Mouse (Mus musculus) lung, adult 2 months (tissue): ENCODE data around the gene BC029722.

Source experiments
- CTCF ChIP-seq: fragments of 200-500 bp; IDR thresholded peaks from 2 replicates; pipeline ENCODE4 v1.5.1; 2011; ENCODE audit warnings: mild to moderate bottlenecking, low read length, control low read depth; ENCODE audit not compliant: insufficient read depth
- POLR2A ChIP-seq: fragments of 200-500 bp; IDR thresholded peaks from 2 replicates; pipeline ENCODE4 v1.6.1; 2011; ENCODE audit warnings: low read depth, mild to moderate bottlenecking, control low read depth, low read length, borderline replicate concordance; ENCODE audit errors: extremely low read depth

DNA sequence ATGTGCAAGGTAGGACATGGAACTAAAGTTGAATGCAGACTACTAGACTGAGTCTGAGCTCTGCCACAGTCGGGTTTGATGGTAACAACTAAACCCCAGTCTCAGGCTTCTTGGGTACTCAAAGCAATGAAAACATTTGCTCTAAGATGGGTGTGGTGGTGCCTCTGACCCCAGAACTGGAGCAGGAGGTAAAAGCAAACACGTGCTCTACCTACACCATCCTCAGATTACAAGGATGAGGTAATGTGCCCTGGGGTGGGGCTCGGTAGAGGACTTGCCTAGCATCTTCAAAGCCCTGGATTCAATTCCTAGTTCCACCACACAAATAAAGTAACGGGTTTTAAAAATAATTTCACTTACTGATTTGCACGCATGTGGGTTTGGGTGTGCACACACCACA, 33.3 kb upstream of the BC029722 start:
- TF ChIP-seq POLR2A (no peak), CTCF (no peak)
